In the genomic region with DNA sequence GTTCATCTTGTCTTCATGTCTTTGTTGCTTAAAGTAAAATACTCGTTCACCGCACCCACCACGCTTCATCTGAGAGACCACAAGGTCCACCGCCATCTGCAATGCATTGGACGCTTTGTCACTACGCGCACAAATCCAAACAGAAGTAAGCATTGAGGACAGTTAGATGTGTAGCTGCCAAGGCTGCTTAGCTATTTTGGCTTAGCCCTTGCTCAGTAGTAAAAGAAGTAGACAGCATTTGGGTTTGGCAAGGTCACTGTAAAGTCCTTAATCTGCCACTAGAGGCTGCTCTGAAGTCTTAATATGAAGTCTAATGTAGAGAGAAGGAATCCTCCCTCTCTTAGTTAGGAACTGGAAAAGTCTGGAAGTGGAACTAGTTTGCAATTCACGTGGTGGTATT, we compare ENCODE assay signal across 9 mouse cellular contexts. TPM values are rescaled to one million over a fixed set of nuclear protein-coding genes. Genes with fewer than 3 reads are reported as not detected.
DNase-seq lines count a peak whose midpoint lies in the region; ATAC-seq lines count a peak whose summit lies in the region.
"Had no signal": no experiment of that assay in that cellular context is flagged by ENCODE, and none has a peak within 500 bp of the region (broad histone marks: within the 10 kb centered on the region; RNA-seq: fewer than 3 reads in every experiment).

No protein-coding gene starts in this region.

- ATAC-seq in common myeloid progenitor, adult 5-6 weeks (replicated peaks; ENCODE audit: low read depth, poor library complexity, severe bottlenecking), result peak; percentile 71
- ATAC-seq in heart, embryonic 14.5 days (ENCODE audit: insufficient number of reproducible peaks, insufficient read depth, low FRiP score, low read depth), result no peak
- ATAC-seq in neural tube, embryonic 14.5 days (ENCODE audit: low read depth), result 0 out of 2 replicates have a peak, but pooled peaks have one; percentile 24

- no peaks in the 10 kb centered on the region for H3K36me3 ChIP-seq in heart, embryonic 14.5 days (ENCODE audit: control insufficient read depth, insufficient read depth, low read length)
- H3K36me3 ChIP-seq in neural tube, embryonic 14.5 days (ENCODE audit: control insufficient read depth, insufficient read depth, low read length), result no peaks in the 10 kb centered on the region

- H3K27me3 ChIP-seq in heart, embryonic 14.5 days (ENCODE audit: control insufficient read depth, insufficient read depth, low read length), result no peaks in the 10 kb centered on the region; the same call in 1 of the 2 replicates
- no peaks in the 10 kb centered on the region for H3K27me3 ChIP-seq in neural tube, embryonic 14.5 days (ENCODE audit: control insufficient read depth, insufficient read depth, low read length)

- H3K4me3 ChIP-seq in heart, embryonic 14.5 days (ENCODE audit: control insufficient read depth in 1 of 2, insufficient read depth in 1 of 2, low read depth in 1 of 2, low read length in 2 of 2), result peak overlapping the region; percentile 6 to 18; a peak in 3 of 4 replicates
- H3K4me3 ChIP-seq in neural tube, embryonic 14.5 days (ENCODE audit: low read depth, low read length), result no peak overlapping the region
- H3K4me3 ChIP-seq: myocyte had no signal

- no peaks in the 10 kb centered on the region for H3K4me1 ChIP-seq in heart, embryonic 14.5 days (ENCODE audit: control insufficient read depth in 2 of 2, insufficient read depth in 2 of 2, low read length in 2 of 2)
- H3K4me1 ChIP-seq in neural tube, embryonic 14.5 days (ENCODE audit: control insufficient read depth, insufficient read depth, low read length), result no peaks in the 10 kb centered on the region

- WGBS in heart, embryonic 14.5 days, result 55% methylated on average over 8 of the region's 8 CpGs
- WGBS in neural tube, embryonic 14.5 days, result 73% methylated on average over 8 of the region's 8 CpGs

- H3K9me3 ChIP-seq in heart, embryonic 14.5 days (ENCODE audit: control insufficient read depth, low read length), result no peaks in the 10 kb centered on the region
- no peaks in the 10 kb centered on the region for H3K9me3 ChIP-seq in neural tube, embryonic 14.5 days (ENCODE audit: control insufficient read depth, low read length)

- peak overlapping the region; percentile 28; the same call in 1 of the 2 replicates for H3K9ac ChIP-seq in heart, embryonic 14.5 days (ENCODE audit: low read length)
- 0 out of 2 replicates have a peak overlapping the region, but pooled peaks have one; percentile 32 for H3K9ac ChIP-seq in neural tube, embryonic 14.5 days (replicated peaks; ENCODE audit: low read depth, low read length)

- H3K27ac ChIP-seq in heart, embryonic 14.5 days (replicated peaks in 1 of 2; ENCODE audit: control insufficient read depth in 1 of 2, insufficient read depth in 1 of 2, low read depth in 2 of 2, low read length in 2 of 2), result no peak overlapping the region
- H3K27ac ChIP-seq in neural tube, embryonic 14.5 days (ENCODE audit: low read depth, low read length), result no peak overlapping the region

- peak; percentile 6 to 20 for DNase-seq in cerebellum, postnatal 25 days
- no peak for DNase-seq in cerebellum, adult 11-12 months
- DNase-seq in kidney, postnatal 14 days, result peak; percentile 37
- no peak for DNase-seq in right cerebral cortex, adult 18-20 months
- DNase-seq in gastrocnemius, postnatal 10 days, result no peak

- peak overlapping the region; percentile 59 for H3K4me2 ChIP-seq in heart, embryonic 14.5 days (ENCODE audit: low read length)
- H3K4me2 ChIP-seq in neural tube, embryonic 14.5 days (ENCODE audit: low read depth, low read length), result peak overlapping the region; percentile 27

RNA-seq across cellular contexts. Expression of gene Pitx2, which starts 57.1 kb away (rescaled TPM):
- total RNA-seq in common myeloid progenitor, adult 5-6 weeks (2017), result 0.41 TPM in 1 of 2 replicates, not detected in the other
- 19.4 and 25.5 TPM in 2 replicates for polyA plus RNA-seq in heart, embryonic 14.5 days (2014; fragmentation: Nextera tagmentation; extraction: Ambion mirVana)
- polyA plus RNA-seq in neural tube, embryonic 14.5 days (2014; fragmentation: Nextera tagmentation; extraction: Ambion mirVana), result 4.5 and 5.0 TPM in 2 replicates
- total RNA-seq in gastrocnemius, postnatal 10 days (2021), result 1 to 10 TPM; 8.8 to 9.2 TPM

Comparison
In these comparisons a context has a peak if more than half of its experiments do, and no peak if none do; other contexts are left out.
1. DNase-seq: peak in cerebellum, postnatal 25 days (2 of 2) and kidney, postnatal 14 days (single experiment); none in cerebellum, adult 11-12 months (single experiment), right cerebral cortex, adult 18-20 months (single experiment) and gastrocnemius, postnatal 10 days (single experiment).